Mouse (Mus musculus) liver, adult 2 months (tissue): Measurements from ENCODE around the gene Krt36. TPM values are rescaled to one million over a fixed set of nuclear protein-coding genes. Genes with fewer than 3 reads are reported as not detected.

ENCODE experiments used
- DNase-seq: peaks from one replicate; pipeline ENCODE4 v3.0.0-alpha.2; 2011; ENCODE audit warnings: low read depth, low spot score; ENCODE audit errors: extremely low read depth
- H3K27ac ChIP-seq: fragments of 200-500 bp; replicated peaks from 2 replicates; pipeline ENCODE4 v1.5.1; 2012; ENCODE audit warnings: low read depth, mild to moderate bottlenecking, control low read depth, inconsistent platforms, low read length; ENCODE audit not compliant: insufficient read depth
- H3K27me3 ChIP-seq: fragments of 200-500 bp; 2 replicates; pipeline ENCODE4 v1.6.1; 2012; ENCODE audit warnings: mild to moderate bottlenecking, moderate library complexity, low read length, inconsistent platforms; ENCODE audit not compliant: control insufficient read depth, insufficient read depth
- H3K36me3 ChIP-seq: fragments of 200-500 bp; 2 replicates; pipeline ENCODE4 v1.6.1; 2012; ENCODE audit warnings: low read length, inconsistent platforms; ENCODE audit not compliant: control insufficient read depth, insufficient read depth
- H3K4me1 ChIP-seq: fragments of 200-500 bp; 2 replicates; pipeline ENCODE4 v1.6.1; 2011; ENCODE audit warnings: low read length; ENCODE audit not compliant: control insufficient read depth, insufficient read depth
- H3K4me3 ChIP-seq: fragments of 200-500 bp; 2 replicates; pipeline ENCODE4 v1.5.1; 2011; ENCODE audit warnings: low read depth, mild to moderate bottlenecking, control low read depth, low read length, moderate library complexity; ENCODE audit not compliant: insufficient read depth
- H3K79me2 ChIP-seq: fragments of 200-500 bp; 2 replicates; pipeline ENCODE4 v1.6.1; 2012; ENCODE audit warnings: inconsistent platforms, mild to moderate bottlenecking, low read length, moderate library complexity; ENCODE audit not compliant: control insufficient read depth, insufficient read depth
- H3K9ac ChIP-seq: fragments of 200-500 bp; 2 replicates; pipeline ENCODE4 v1.6.1; 2012; ENCODE audit warnings: low read depth, mild to moderate bottlenecking, control low read depth, inconsistent platforms, low read length
- CTCF ChIP-seq: fragments of 200-500 bp; IDR thresholded peaks from 2 replicates; pipeline ENCODE4 v1.5.1; 2011; ENCODE audit warnings: low read depth, low read length, control low read depth
- POLR2A ChIP-seq: fragments of 200-500 bp; IDR thresholded peaks from 2 replicates; pipeline ENCODE4 v1.6.1; 2011; ENCODE audit warnings: low read length, control low read depth; ENCODE audit not compliant: insufficient read depth; ENCODE audit errors: extremely low read depth
- WGBS: fragments of 180-500 bp; shearing (Covaris S2); methylation state at CpG from one replicate; pipeline ENCODE4 v1.1.7; 2018; 5-methylcytosine and 5-hydroxymethylcytosine counted together
- polyA plus RNA-seq: library from polyadenylated mRNA; depleted of rRNA; stranded (reverse); fragments of >200 nt; gene quantifications from 2 replicates; pipeline ENCODE4 v1.2.3, GENCODE M21; 2012
- total RNA-seq: library from RNA; depleted of rRNA; stranded (reverse); fragments of >200 nt; gene quantifications from 2 replicates; pipeline ENCODE4 v1.2.3, GENCODE M21; 2014

The Krt36 gene
- total and polyA plus RNA-seq, 2 experiments, result not detected

DNA sequence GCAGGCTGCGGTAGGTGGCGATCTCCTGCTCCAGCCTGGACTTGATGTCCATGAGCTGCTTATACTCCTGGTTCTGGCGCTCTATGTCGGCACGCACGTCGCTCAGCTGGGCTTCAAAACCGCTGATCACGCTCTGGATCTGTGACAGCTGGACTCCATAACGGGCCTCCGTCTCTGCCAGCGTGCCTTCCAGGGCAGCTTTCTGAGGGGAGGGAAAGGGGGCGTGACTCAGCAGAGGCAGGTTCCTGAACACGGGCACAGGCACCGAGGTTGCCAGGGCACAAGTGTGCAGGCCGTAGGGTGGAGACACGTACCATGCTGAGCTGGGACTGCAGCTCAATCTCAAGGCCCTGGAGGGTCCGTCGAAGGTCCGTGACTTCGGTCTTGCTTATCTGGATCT lies 35.5 kb upstream of the Krt36 start:
- no peak for DNase-seq
- H3K27ac ChIP-seq, result no peak overlapping the region
- H3K4me1 ChIP-seq, result no peaks in the 10 kb centered on the region
- H3K4me3 ChIP-seq, result no peak overlapping the region
- WGBS, result 83% methylated on average over 21 of the region's 21 CpGs
- H3K79me2 ChIP-seq, result no peaks in the 10 kb centered on the region
- peaks cover 8% of the 10 kb centered on the region for H3K27me3 ChIP-seq
- no peaks in the 10 kb centered on the region for H3K36me3 ChIP-seq
- TF ChIP-seq CTCF, result no peak
- TF ChIP-seq POLR2A, result no peak
- H3K9ac ChIP-seq, result no peak overlapping the region

DNA sequence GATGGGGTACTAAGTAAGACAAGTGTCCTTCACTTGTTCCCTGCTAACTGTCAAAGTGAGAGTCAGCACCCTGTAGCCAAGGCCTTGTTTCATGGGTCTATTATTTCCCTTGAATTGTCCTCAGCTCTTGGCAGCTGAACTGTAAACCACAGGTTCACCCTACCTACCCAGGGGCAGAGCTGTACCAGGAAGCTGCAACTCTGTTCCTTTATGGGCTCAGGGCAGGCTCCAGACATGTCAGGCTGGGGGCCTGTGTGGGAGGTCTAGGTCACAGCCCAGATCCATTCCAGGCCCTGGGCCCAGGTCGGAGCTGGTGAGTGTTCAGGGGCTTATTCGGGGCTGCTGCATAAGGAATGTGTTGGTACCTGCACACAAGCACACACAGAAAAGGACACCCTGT lies 34.0 kb upstream of the Krt36 start:
- Histone ChIP-seq H3K79me2 (no peaks in the 10 kb centered on the region), H3K27me3 (no peaks in the 10 kb centered on the region; the same call in 1 of the 2 replicates), H3K36me3 (no peaks in the 10 kb centered on the region), H3K9ac (no peak overlapping the region), H3K27ac (no peak overlapping the region), H3K4me1 (no peaks in the 10 kb centered on the region), H3K4me3 (no peak overlapping the region)
- 82% methylated on average over 2 of the region's 2 CpGs for WGBS
- DNase-seq, result no peak
- TF ChIP-seq CTCF, result no peak

DNA sequence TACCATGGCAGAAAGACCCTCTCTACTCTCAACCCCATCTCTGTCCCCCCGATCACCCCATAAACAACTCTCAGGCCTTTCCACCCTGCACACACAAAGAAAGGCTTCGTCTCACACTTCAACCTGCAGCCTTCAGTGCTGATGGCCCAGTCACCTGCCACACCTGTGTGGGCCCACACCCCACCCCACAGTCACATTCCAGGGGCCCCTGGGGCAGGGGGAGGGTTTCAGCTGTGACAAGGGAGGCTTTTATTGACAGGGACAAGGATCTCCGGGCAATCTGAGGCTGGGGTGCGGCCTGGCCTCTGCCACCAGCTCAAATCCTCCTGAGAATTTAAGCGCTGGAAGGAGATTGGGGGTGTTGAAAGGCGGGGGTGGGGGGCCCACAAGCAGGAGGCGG lies 33.4 kb upstream of the Krt36 start:
- Histone ChIP-seq H3K9ac (no peak overlapping the region), H3K27ac (no peak overlapping the region), H3K4me3 (no peak overlapping the region), H3K27me3 (no peaks in the 10 kb centered on the region; the same call in 1 of the 2 replicates), H3K4me1 (no peaks in the 10 kb centered on the region), H3K79me2 (no peaks in the 10 kb centered on the region), H3K36me3 (no peaks in the 10 kb centered on the region)
- 81% methylated on average over 7 of the region's 7 CpGs for WGBS
- no peak for TF ChIP-seq POLR2A
- no peak for TF ChIP-seq CTCF
- no peak for DNase-seq

DNA sequence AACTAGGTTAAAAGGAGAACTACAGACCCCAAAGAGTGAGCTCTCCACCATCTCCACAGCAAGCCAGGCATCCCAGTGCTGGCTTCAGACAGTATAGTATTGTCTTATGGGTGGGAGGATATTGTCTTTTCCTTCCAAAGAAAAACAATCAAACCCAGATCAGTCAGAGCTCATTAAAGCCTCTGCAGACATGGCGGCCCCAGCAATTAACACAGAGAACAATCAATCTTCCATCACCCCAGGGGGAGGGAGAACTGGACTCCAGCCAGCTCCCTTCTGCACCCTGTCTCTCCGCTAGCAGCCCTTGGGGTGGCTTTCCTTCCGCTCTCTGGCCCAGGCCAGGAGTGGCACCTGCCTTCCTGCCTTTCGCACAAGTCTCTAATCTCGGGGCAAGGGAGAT lies 32.3 kb upstream of the Krt36 start:
- DNase-seq, result no peak
- H3K36me3 ChIP-seq, result no peaks in the 10 kb centered on the region
- no peaks in the 10 kb centered on the region; the same call in 1 of the 2 replicates for H3K27me3 ChIP-seq
- no peaks in the 10 kb centered on the region for H3K4me1 ChIP-seq
- 49% methylated on average over 5 of the region's 5 CpGs for WGBS
- no peak overlapping the region for H3K27ac ChIP-seq
- no peaks in the 10 kb centered on the region for H3K79me2 ChIP-seq
- H3K9ac ChIP-seq, result no peak overlapping the region
- H3K4me3 ChIP-seq, result no peak overlapping the region
- TF ChIP-seq POLR2A (no peak), CTCF (no peak)

DNA sequence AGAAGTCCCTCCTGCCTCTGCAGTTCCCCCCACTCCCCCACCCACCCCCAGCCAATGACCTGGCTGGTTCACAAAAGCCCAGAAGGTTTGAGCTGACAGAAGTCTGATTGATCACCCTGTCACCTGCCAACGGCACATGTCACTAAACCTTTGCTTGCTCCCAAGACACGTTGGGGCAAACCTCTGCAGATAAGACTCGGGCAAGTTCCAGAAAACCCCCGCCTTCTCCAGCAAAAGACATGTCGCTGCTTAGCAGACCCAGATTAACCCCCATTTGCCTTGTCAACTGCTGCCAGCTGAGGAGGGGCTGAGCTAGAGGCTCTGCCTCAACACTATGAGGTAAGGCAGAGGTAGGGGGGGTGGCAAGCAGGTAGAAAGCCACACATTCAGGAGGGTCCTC lies 31.1 kb upstream of the Krt36 start:
- 20% methylated on average over 5 of the region's 5 CpGs for WGBS

DNA sequence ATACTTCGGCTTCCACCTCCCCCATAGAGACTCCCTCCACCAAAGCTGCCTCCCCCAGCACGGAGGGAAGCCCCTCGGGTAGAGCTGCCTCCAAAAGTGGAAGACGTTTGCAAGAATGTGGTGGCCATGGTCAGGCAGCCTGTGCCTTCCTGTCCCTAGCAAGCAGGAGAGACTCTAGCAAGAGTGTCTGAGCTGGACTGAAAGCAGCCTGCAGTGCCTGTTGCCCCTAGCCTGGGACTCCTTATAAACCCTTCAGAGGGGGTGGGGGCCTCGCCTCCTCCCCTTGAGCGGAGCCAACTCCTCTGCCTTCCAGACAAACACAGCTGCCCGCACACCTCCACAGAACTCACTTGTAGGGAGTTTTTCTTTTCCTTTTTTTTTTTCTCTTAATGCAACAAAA lies 30.3 kb upstream of the Krt36 start, which contains the start of gene Krt15:
Gene Krt15 (minus strand): TSS at position 198 of the 400 bp plus-strand sequence.
- no peak within 1 kb of the TSS for H3K27ac ChIP-seq
- no peaks in the 10 kb centered on the region for H3K4me1 ChIP-seq
- no peak for DNase-seq
- no peaks in the 10 kb centered on the region for H3K36me3 ChIP-seq
- TF ChIP-seq POLR2A (no peak), CTCF (no peak)
- WGBS, result 61% methylated on average over 7 of the region's 7 CpGs
- H3K79me2 ChIP-seq, result no peaks in the 10 kb centered on the region
- no peak within 1 kb of the TSS for H3K4me3 ChIP-seq
- no peaks in the 10 kb centered on the region for H3K27me3 ChIP-seq
- no peak within 1 kb of the TSS for H3K9ac ChIP-seq

More for the DNA sequence above, 31.1 kb upstream of the Krt36 start:
- no peak for DNase-seq
- Histone ChIP-seq H3K36me3 (no peaks in the 10 kb centered on the region), H3K4me3 (no peak overlapping the region), H3K4me1 (no peaks in the 10 kb centered on the region), H3K9ac (no peak overlapping the region), H3K79me2 (no peaks in the 10 kb centered on the region), H3K27me3 (no peaks in the 10 kb centered on the region; the same call in 1 of the 2 replicates), H3K27ac (no peak overlapping the region)
- TF ChIP-seq CTCF, result no peak
- TF ChIP-seq POLR2A, result no peak
